Mouse (Mus musculus) MEL (cell line): ENCODE data around the gene Rad51b. TPM values are rescaled to one million over a fixed set of nuclear protein-coding genes. Genes with fewer than 3 reads are reported as not detected.

Experiments used
- DNase-seq: peaks from one replicate; pipeline ENCODE4 v3.0.0; 2011; ENCODE audit warnings: low read depth, low spot score
- H3K27ac ChIP-seq: 2 replicates; pipeline ENCODE4 v1.5.1; 2012; ENCODE audit warnings: low read depth, mild to moderate bottlenecking, control low read depth, low read length, moderate library complexity; ENCODE audit not compliant: control insufficient read depth
- H3K27me3 ChIP-seq, 2 experiments: fragments of 150-350 bp in 1 of 2; sonication (generic) in 1 of 2; 2 replicates each; pipeline ENCODE4 v1.6.1; 2012; ENCODE audit warnings: low read length in 2 of 2, mild to moderate bottlenecking in 2 of 2, improper control_type of control experiment in 1 of 2, moderate library complexity in 1 of 2; ENCODE audit not compliant: insufficient read depth in 2 of 2, control insufficient read depth in 1 of 2
- H3K36me3 ChIP-seq, 2 experiments: 2 replicates each; pipeline ENCODE4 v1.6.1; 2012 to 2014; ENCODE audit warnings: low read length in 2 of 2, improper control_type of control experiment in 1 of 2, inconsistent platforms in 1 of 2, mild to moderate bottlenecking in 1 of 2; ENCODE audit not compliant: insufficient read depth in 2 of 2, control insufficient read depth in 1 of 2
- H3K4me1 ChIP-seq, 2 experiments: fragments of 150-350 bp in 1 of 2; sonication (generic) in 1 of 2; 2 replicates each; pipeline ENCODE4 v1.6.1; 2012; ENCODE audit warnings: low read length in 2 of 2, improper control_type of control experiment in 1 of 2, mild to moderate bottlenecking in 1 of 2; ENCODE audit not compliant: insufficient read depth in 2 of 2, control insufficient read depth in 1 of 2
- H3K4me3 ChIP-seq, 2 experiments: fragments of 150-350 bp in 1 of 2; sonication (generic) in 1 of 2; 2 replicates each; pipeline ENCODE4 v1.5.1; 2012; ENCODE audit warnings: low read depth in 2 of 2, low read length in 2 of 2, mild to moderate bottlenecking in 2 of 2, moderate library complexity in 2 of 2, control low read depth in 1 of 2, improper control_type of control experiment in 1 of 2; ENCODE audit not compliant: control insufficient read depth in 1 of 2, insufficient read depth in 1 of 2
- H3K79me2 ChIP-seq: 2 replicates; pipeline ENCODE4 v1.6.1; 2012; ENCODE audit warnings: mild to moderate bottlenecking, low read length, moderate library complexity; ENCODE audit not compliant: control insufficient read depth, poor library complexity, insufficient read depth
- H3K9ac ChIP-seq: 2 replicates; pipeline ENCODE4 v1.6.1; 2012; ENCODE audit warnings: low read depth, mild to moderate bottlenecking, control low read depth, low read length, moderate library complexity; ENCODE audit not compliant: control insufficient read depth, poor library complexity, severe bottlenecking
- H3K9me3 ChIP-seq: fragments of 150-350 bp; sonication (generic); replicated peaks from 2 replicates; pipeline ENCODE4 v1.6.1; 2012; ENCODE audit warnings: mild to moderate bottlenecking, low read length, improper control_type of control experiment, moderate library complexity; ENCODE audit not compliant: insufficient read depth
- BHLHE40 ChIP-seq: IDR thresholded peaks from 2 replicates; pipeline ENCODE4 v1.6.1; 2012; ENCODE audit warnings: low read depth, mild to moderate bottlenecking, inconsistent platforms, low read length, improper control_type of control experiment, borderline replicate concordance
- CHD2 ChIP-seq: IDR thresholded peaks from 2 replicates; pipeline ENCODE4 v1.6.1; 2011; ENCODE audit warnings: low read length, improper control_type of control experiment
- CTCF ChIP-seq, 3 experiments: IDR thresholded peaks in 2 of 3; conservative IDR thresholded peaks in 1 of 3; 2 replicates each; pipeline ENCODE4 v1.5.1; 2011 to 2012; ENCODE audit warnings: low read length in 3 of 3, low read depth in 2 of 3, mild to moderate bottlenecking in 2 of 3, improper control_type of control experiment in 1 of 3, inconsistent platforms in 1 of 3, mixed read lengths in 1 of 3, moderate library complexity in 1 of 3; ENCODE audit not compliant: control insufficient read depth in 1 of 3, insufficient read depth in 1 of 3, poor library complexity in 1 of 3, severe bottlenecking in 1 of 3
- ELF1 ChIP-seq: IDR thresholded peaks from 2 replicates; pipeline ENCODE4 v1.6.1; 2014; ENCODE audit warnings: low read depth, mild to moderate bottlenecking, inconsistent platforms, low read length, improper control_type of control experiment, moderate library complexity
- ETS1 ChIP-seq: IDR thresholded peaks from 2 replicates; pipeline ENCODE4 v1.6.1; 2012; ENCODE audit warnings: low read depth, mild to moderate bottlenecking, inconsistent platforms, low read length, improper control_type of control experiment, moderate library complexity
- GABPA ChIP-seq: IDR thresholded peaks from 2 replicates; pipeline ENCODE4 v1.6.1; 2012; ENCODE audit warnings: low read depth, mild to moderate bottlenecking, inconsistent platforms, low read length, improper control_type of control experiment, moderate library complexity
- HCFC1 ChIP-seq: IDR thresholded peaks from 2 replicates; pipeline ENCODE4 v1.6.1; 2012; ENCODE audit warnings: low read depth, mild to moderate bottlenecking, inconsistent platforms, low read length, improper control_type of control experiment, moderate library complexity
- JUND ChIP-seq: IDR thresholded peaks from 2 replicates; pipeline ENCODE4 v1.6.1; 2011; ENCODE audit warnings: low read depth, mild to moderate bottlenecking, improper control_type of control experiment, low read length
- KAT2A ChIP-seq: conservative IDR thresholded peaks from 2 replicates; pipeline ENCODE4 v1.6.1; 2012; ENCODE audit warnings: low read depth, low read length, improper control_type of control experiment, inconsistent platforms
- MAFK ChIP-seq: IDR thresholded peaks from 2 replicates; pipeline ENCODE4 v1.6.1; 2011; ENCODE audit warnings: low read depth, mild to moderate bottlenecking, low read length, improper control_type of control experiment, borderline replicate concordance
- MAX ChIP-seq: IDR thresholded peaks from 2 replicates; pipeline ENCODE4 v1.6.1; 2011; ENCODE audit warnings: low read length, improper control_type of control experiment
- MEF2A ChIP-seq: IDR thresholded peaks from 2 replicates; pipeline ENCODE4 v1.6.1; 2014; ENCODE audit warnings: low read depth, mild to moderate bottlenecking, inconsistent platforms, low read length, improper control_type of control experiment; ENCODE audit not compliant: poor library complexity, insufficient replicate concordance, severe bottlenecking; ENCODE audit errors: extremely low read depth
- MYB ChIP-seq: IDR thresholded peaks from 2 replicates; pipeline ENCODE4 v1.6.1; 2011; ENCODE audit warnings: mild to moderate bottlenecking, low read depth, low read length, improper control_type of control experiment
- MYC ChIP-seq: IDR thresholded peaks from 2 replicates; pipeline ENCODE4 v1.6.1; 2011; ENCODE audit warnings: low read depth, mild to moderate bottlenecking, low read length, improper control_type of control experiment, moderate library complexity
- NELFE ChIP-seq: IDR thresholded peaks from 2 replicates; pipeline ENCODE4 v1.6.1; 2011; ENCODE audit warnings: low read depth, low read length, improper control_type of control experiment
- POLR2AphosphoS5 ChIP-seq: IDR thresholded peaks from 2 replicates; pipeline ENCODE4 v1.6.1; 2012; ENCODE audit warnings: low read depth, borderline replicate concordance, mild to moderate bottlenecking, inconsistent platforms, low read length, moderate library complexity, mixed read lengths
- TAL1 ChIP-seq: IDR thresholded peaks from 2 replicates; pipeline ENCODE4 v1.6.1; 2012; ENCODE audit warnings: mild to moderate bottlenecking, inconsistent platforms, low read length, moderate library complexity, mixed read lengths
- TCF12 ChIP-seq: IDR thresholded peaks from 2 replicates; pipeline ENCODE4 v1.6.1; 2014; ENCODE audit warnings: low read depth, mild to moderate bottlenecking, inconsistent platforms, low read length, improper control_type of control experiment, moderate library complexity
- USF2 ChIP-seq, 2 experiments: IDR thresholded peaks; 2 replicates each; pipeline ENCODE4 v1.6.1; 2011 to 2012; ENCODE audit warnings: improper control_type of control experiment in 2 of 2, low read length in 2 of 2, borderline replicate concordance in 1 of 2, inconsistent platforms in 1 of 2, low read depth in 1 of 2, mild to moderate bottlenecking in 1 of 2; ENCODE audit not compliant: insufficient read depth in 1 of 2
- ZMIZ1 ChIP-seq: IDR thresholded peaks from 2 replicates; pipeline ENCODE4 v1.6.1; 2012; ENCODE audit warnings: low read depth, mild to moderate bottlenecking, inconsistent platforms, low read length, improper control_type of control experiment, moderate library complexity
- ZNF384 ChIP-seq: IDR thresholded peaks from 2 replicates; pipeline ENCODE4 v1.6.1; 2012; ENCODE audit warnings: low read depth, mild to moderate bottlenecking, inconsistent platforms, low read length, improper control_type of control experiment
- polyA plus RNA-seq, 2 experiments: library from polyadenylated mRNA; stranded (reverse) in 1 of 2; unstranded in 1 of 2; fragments of >175 nt in 1 of 2; fragments of >200 nt in 1 of 2; gene quantifications; 2 replicates each; pipeline versions ENCODE4 v1.2.1 to v1.2.4; 2012; ENCODE audit warnings: low replicate concordance in 2 of 2, low read depth in 1 of 2; ENCODE audit not compliant: insufficient read length in 2 of 2, insufficient read depth in 1 of 2, missing spikeins in 1 of 2
- total RNA-seq: library from RNA; depleted of rRNA; stranded (reverse); fragments of 300-350 nt; gene quantifications from 2 replicates; pipeline ENCODE4 v1.2.3, GENCODE M21; 2012

The Rad51b gene
- total and polyA plus RNA-seq, 3 experiments = 3.6 to 5.7 TPM; not detected in 1

- no peak for TF ChIP-seq JUND
- peak; percentile 54; the same call in 1 of the 2 replicates for TF ChIP-seq ELF1
- no peak; the same call in 1 of the 2 replicates for TF ChIP-seq CHD2
- no peak for TF ChIP-seq ZNF384
These were observed 978 bp downstream of the Rad51b start (continued) for GRCm38 (mm10) chr12:79297884-79298636.

GRCm38 (mm10) chr12:79301802-79302201, 4.7 kb downstream of the Rad51b start:
- Histone ChIP-seq H3K4me1 (peaks cover 0 to 5% of the 10 kb centered on the region in 2 experiments; a peak in 2 of 4 replicates), H3K9ac (no peak overlapping the region), H3K27me3 (no peaks in the 10 kb centered on the region), H3K4me3 (no peak overlapping the region), H3K79me2 (no peaks in the 10 kb centered on the region; the same call in 1 of the 2 replicates), H3K27ac (no peak overlapping the region), H3K9me3 (no peaks in the 10 kb centered on the region), H3K36me3 (peaks cover 0 to 4% of the 10 kb centered on the region in 2 experiments; a peak in 2 of 4 replicates)
- TF ChIP-seq MYB (no peak), TAL1 (no peak), ZMIZ1 (no peak), HCFC1 (no peak), MEF2A (no peak), JUND (no peak), KAT2A (no peak), NELFE (no peak), USF2 (IDR thresholded peaks at IDR 0.05; ENCODE audit: borderline replicate concordance in 1 of 2, insufficient read depth in 1 of 2, low read depth in 1 of 2, low read length in 2 of 2) (no peak), MAX (no peak), MYC (no peak), ETS1 (no peak), POLR2AphosphoS5 (no peak), MAFK (no peak), CTCF (IDR thresholded peaks at IDR 0.05 in 2 of 3, conservative IDR thresholded peaks at IDR 0.05 in 1 of 3; ENCODE audit: control insufficient read depth in 1 of 3, insufficient read depth in 1 of 3, low read depth in 2 of 3, low read length in 3 of 3, poor library complexity in 1 of 3, severe bottlenecking in 1 of 3) (no peak), GABPA (no peak), ZNF384 (no peak), TCF12 (no peak), BHLHE40 (no peak)
- no peak for DNase-seq
